Mouse (Mus musculus) liver, embryonic 14.5 days (tissue): Measurements from ENCODE around the gene Sumo2.

Experiments
- CTCF ChIP-seq: IDR thresholded peaks from 2 replicates; pipeline ENCODE4 v1.5.1; 2016; ENCODE audit warnings: antibody characterized with exemption, low read depth, control low read depth
- EP300 ChIP-seq: IDR thresholded peaks from 2 replicates; pipeline ENCODE4 v1.6.1; 2016; ENCODE audit warnings: antibody characterized with exemption, low read depth

DNA sequence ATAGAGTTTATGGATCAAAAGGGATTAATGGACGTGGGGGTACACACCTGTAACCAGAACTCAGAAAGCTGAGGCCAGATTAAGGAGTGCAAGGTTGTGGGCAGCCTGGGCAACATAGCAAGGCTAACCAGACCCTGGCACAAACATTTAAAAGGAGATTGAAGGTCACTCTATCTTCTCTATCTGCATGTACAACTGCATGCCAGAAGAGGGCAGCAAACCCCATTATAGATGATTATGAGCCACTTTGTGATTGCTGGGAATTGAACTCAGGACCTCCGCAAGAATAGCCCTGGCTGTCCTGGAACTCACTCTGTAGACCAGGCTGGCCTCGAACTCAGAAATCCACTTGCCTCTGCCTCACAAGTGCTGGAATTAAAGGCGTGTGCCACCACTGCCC lies 16.7 kb upstream of the Sumo2 start:
- TF ChIP-seq CTCF: peak; percentile 73
- TF ChIP-seq EP300: no peak
